Mouse (Mus musculus): ENCODE results near the gene Gm3250. TPM values are rescaled to one million over a fixed set of nuclear protein-coding genes. Genes with fewer than 3 reads are reported as not detected.
A peak's percentile ranks its signal among the peaks of the same experiment; 100 is the strongest.
"Not testable (repeated sequence)": the region's sequence is repeated elsewhere in the genome, so short reads cannot be mapped to it uniquely, and the experiment has no call there.

Gene Gm3250
- total RNA-seq (2021) = not detected
- long read RNA-seq, experiment 1 = 0 reads
- long read RNA-seq, experiment 2 = 0 reads

DNA sequence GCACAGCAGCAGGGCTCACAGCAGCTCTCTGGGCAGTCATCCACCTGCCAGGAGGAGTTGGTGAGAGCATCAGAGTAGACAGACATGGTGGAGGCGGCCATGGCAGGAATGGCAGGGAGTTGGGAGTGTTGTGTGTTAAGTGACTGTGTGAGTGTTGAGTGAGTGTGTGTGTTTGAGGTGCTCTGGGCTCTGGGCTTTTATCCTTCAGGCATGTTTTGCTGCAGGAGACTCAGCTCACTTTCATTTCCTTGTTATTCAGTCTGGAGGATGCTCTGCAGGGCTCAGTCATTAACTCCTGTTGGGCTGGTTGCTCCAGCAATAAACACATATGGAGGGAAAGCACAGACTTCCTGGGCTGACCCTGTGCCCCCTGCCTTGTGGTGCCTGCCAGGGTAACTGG, at the start of gene Gm3250:
Gene Gm3250 (minus strand): TSS at position 101 of the 400 bp plus-strand sequence.
- DNase-seq; intact Hi-C loops (cut with DNase I): not testable (repeated sequence)

DNA sequence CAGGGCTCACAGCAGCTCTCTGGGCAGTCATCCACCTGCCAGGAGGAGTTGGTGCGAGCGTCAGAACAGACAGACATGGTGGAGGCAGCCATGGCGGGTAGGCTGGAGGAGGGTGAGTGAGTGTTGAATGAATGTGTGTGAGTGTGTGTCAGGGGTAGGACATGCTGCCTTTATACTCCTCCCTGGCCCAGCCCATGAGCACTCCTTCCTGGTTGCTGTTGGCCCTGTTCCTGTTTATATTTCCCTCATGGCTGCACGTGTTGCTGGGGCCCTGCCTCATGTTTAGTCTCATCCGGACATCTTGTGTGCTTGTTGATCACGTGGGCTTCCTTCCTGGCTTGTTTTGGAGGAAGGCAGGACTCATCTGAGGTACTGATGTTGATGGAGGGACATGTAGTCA, 44.6 kb upstream of the Gm3250 start, which contains the start of gene Krtap10-4:
Gene Krtap10-4 (minus strand): TSS at position 145 of the 400 bp plus-strand sequence.
- DNase-seq = no peak
- intact Hi-C loops (cut with DNase I) = no loop called here

GRCm38 (mm10) chr10:77819203-77819602, 36.9 kb upstream of the Gm3250 start:
- DNase-seq = no peak
- intact Hi-C loops (cut with DNase I) = loop anchor here (5.0 kb wide), 1 partner anchor 192 kb away; no protein-coding TSS in a partner anchor

- DNase-seq = no peak
- intact Hi-C loops (cut with DNase I) = loop anchor here (5.0 kb wide), 1 partner anchor 191 kb away; no protein-coding TSS in a partner anchor
Observed at GRCm38 (mm10) chr10:77818523-77818922, 36.2 kb upstream of the Gm3250 start.

- intact Hi-C loops (cut with DNase I) = loop anchor here (5.0 kb wide), 1 partner anchor 188 kb away; no protein-coding TSS in a partner anchor
- peak; percentile 18 to 35 for DNase-seq
Observed at GRCm38 (mm10) chr10:77815514-77815913, 33.2 kb upstream of the Gm3250 start.

- DNase-seq = no peak
- intact Hi-C loops (cut with DNase I) = no loop called here
Observed at GRCm38 (mm10) chr10:77814382-77814781, 32.0 kb upstream of the Gm3250 start, which contains the start of gene Gm2696. TSS of gene Gm2696 (plus strand) at chr10:77814682.

GRCm38 (mm10) chr10:77811743-77812142, 29.4 kb upstream of the Gm3250 start, which contains the start of gene Gm9507:
TSS of gene Gm9507 (minus strand) at chr10:77811843.
- no peak for DNase-seq
- intact Hi-C loops (cut with DNase I) = no loop called here

GRCm38 (mm10) chr10:77804095-77804494, 21.8 kb upstream of the Gm3250 start:
- no peak for DNase-seq
- intact Hi-C loops (cut with DNase I) = no loop called here

GRCm38 (mm10) chr10:77798921-77799508, 16.7 kb upstream of the Gm3250 start, which contains the start of gene Gm19668:
TSS of gene Gm19668 (minus strand) at chr10:77799133.
- DNase-seq = no peak
- intact Hi-C loops (cut with DNase I) = no loop called here

GRCm38 (mm10) chr10:77798164-77798920, 16.0 kb upstream of the Gm3250 start:
- intact Hi-C loops (cut with DNase I) = not testable (repeated sequence)

DNA sequence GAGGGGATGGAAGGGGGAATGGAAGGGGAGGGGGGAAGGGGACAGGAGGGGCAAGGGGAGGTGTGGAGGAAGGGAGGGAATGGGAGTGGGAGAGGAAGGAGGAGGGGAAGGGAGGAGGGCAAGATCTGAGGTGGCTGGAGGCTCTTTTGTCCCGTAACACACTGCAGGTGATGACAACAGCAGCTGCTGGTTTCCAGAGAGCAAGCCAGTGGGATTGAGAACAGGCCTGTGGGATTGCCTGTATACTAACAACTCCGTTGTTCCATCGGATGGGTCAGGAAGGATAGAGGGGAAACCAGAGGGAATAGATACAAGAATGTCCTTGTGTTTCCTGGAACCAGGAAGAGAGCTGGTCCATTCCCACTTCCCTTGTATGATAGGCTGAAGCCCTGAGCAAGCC, 15.3 kb upstream of the Gm3250 start:
- intact Hi-C loops (cut with DNase I) = no loop called here
- peak in 1 of 2 experiments; percentile 28 for DNase-seq

More at GRCm38 (mm10) chr10:77798164-77798920, 16.0 kb upstream of the Gm3250 start:
- DNase-seq = peak; percentile 17 to 37

GRCm38 (mm10) chr10:77794976-77795375, 12.6 kb upstream of the Gm3250 start, which contains the start of gene Gm9639:
TSS of gene Gm9639 (minus strand) at chr10:77795076.
- DNase-seq = no peak
- intact Hi-C loops (cut with DNase I) = no loop called here

- intact Hi-C loops (cut with DNase I) = no loop called here
Observed at GRCm38 (mm10) chr10:77788621-77789020, 6.3 kb upstream of the Gm3250 start.

DNA sequence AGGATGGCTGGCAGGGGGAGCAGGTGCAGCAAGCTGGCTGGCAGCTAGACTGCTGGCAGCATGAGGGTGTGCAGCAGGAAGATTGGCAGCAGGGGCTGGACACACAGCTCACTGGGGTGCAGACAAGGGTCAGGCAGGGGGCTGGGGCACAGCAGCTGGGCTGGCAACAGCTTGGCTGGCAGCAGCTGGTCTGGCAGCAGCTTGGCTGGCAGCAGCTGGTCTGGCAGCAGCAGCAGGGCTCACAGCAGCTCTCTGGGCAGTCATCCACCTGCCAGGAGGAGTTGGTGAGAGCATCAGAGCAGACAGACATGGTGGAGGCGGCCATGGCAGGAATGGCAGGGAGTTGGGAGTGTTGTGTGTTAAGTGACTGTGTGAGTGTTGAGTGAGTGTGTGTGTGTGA, 5.5 kb upstream of the Gm3250 start, which contains the start of gene Gm7137:
Gene Gm7137 (minus strand): TSS at position 325 of the 400 bp plus-strand sequence.
- peak; percentile 17 to 56 for DNase-seq
- intact Hi-C loops (cut with DNase I) = not testable (repeated sequence)

More at GRCm38 (mm10) chr10:77788621-77789020, 6.3 kb upstream of the Gm3250 start:
- DNase-seq = no peak

GRCm38 (mm10) chr10:77783396-77783795, 1.1 kb upstream of the Gm3250 start:
- intact Hi-C loops (cut with DNase I); DNase-seq: not testable (repeated sequence)

GRCm38 (mm10) chr10:77776844-77777243, 5.5 kb downstream of the Gm3250 start, which contains the start of gene Gm7138:
TSS of gene Gm7138 (minus strand) at chr10:77776944.
- DNase-seq; intact Hi-C loops (cut with DNase I): not testable (repeated sequence)

DNA sequence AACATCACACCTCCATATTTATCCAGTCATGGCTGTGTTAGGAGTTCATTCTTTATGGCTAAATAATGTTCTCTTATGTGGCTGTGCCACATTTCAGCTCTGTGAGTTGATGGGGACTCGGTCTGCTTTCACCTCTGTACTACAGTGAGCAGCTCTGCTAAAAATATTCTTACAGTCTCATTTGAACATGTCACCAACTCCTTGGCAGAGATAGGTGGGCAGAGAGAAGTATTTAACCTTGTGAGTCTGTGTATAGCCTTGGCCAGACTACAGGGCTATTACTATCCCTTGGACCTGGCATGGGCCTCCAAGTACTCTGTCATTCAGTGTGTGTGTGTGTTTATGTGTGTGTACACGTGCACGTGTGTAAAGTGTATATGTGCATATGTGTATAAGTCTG, 10.2 kb downstream of the Gm3250 start:
- DNase-seq; intact Hi-C loops (cut with DNase I): not testable (repeated sequence)

DNA sequence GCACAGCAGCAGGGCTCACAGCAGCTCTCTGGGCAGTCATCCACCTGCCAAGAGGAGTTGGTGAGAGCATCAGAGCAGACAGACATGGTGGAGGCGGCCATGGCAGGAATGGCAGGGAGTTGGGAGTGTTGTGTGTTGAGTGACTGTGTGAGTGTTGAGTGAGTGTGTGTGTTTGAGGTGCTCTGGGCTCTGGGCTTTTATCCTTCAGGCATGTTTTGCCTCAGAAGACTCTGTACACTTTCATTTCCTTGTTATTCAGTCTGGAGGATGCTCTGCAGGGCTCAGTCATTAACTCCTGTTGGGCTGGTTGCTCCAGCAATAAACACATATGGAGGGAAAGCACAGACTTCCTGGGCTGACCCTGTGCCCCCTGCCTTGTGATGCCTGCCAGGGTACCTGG, 11.1 kb downstream of the Gm3250 start, which contains the start of gene Gm3238:
Gene Gm3238 (minus strand): TSS at position 101 of the 400 bp plus-strand sequence.
- DNase-seq; intact Hi-C loops (cut with DNase I): not testable (repeated sequence)

- intact Hi-C loops (cut with DNase I) = no loop called here
- DNase-seq = no peak
Observed at GRCm38 (mm10) chr10:77769727-77770126, 12.6 kb downstream of the Gm3250 start.

DNA sequence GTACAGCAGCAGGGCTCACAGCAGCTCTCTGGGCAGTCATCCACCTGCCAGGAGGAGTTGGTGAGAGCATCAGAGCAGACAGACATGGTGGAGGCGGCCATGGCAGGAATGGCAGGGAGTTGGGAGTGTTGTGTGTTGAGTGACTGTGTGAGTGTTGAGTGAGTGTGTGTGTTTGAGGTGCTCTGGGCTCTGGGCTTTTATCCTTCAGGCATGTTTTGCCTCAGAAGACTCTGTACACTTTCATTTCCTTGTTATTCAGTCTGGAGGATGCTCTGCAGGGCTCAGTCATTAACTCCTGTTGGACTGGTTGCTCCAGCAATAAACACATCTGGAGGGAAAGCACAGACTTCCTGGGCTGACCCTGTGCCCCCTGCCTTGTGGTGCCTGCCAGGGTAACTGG, 22.8 kb downstream of the Gm3250 start, which contains the start of gene Gm3233:
Gene Gm3233 (minus strand): TSS at position 101 of the 400 bp plus-strand sequence.
- DNase-seq; intact Hi-C loops (cut with DNase I): not testable (repeated sequence)

DNA sequence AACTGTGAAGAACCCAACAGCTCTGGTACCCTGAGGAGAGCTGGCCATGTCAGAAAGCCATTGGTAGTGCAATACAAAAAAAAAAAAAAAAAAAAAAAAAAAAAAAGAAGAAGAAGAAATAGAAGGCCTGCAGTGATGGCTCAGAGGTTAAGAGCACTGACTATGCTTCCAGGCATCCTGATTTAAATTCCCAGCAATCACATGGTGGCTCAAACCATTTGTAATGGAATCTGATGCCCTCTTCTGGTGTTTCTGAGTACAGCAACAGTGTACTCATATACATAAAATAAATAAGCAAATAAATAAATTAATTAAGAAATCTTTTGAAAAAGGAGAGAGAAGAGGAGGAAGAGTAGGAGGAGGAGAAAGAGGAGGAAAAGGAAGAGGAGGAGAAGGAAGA, 28.9 kb downstream of the Gm3250 start:
- intact Hi-C loops (cut with DNase I) = no loop called here
- DNase-seq = no peak
